Mouse (Mus musculus) forelimb bud, embryonic 11.5 days (tissue): Measurements from ENCODE around the gene Eps15l1.

Experiments
- DNase-seq: peaks from one replicate; pipeline ENCODE4 v3.0.0-alpha.2; 2012; ENCODE audit warnings: low read depth, low spot score

Gene Eps15l1

DNA sequence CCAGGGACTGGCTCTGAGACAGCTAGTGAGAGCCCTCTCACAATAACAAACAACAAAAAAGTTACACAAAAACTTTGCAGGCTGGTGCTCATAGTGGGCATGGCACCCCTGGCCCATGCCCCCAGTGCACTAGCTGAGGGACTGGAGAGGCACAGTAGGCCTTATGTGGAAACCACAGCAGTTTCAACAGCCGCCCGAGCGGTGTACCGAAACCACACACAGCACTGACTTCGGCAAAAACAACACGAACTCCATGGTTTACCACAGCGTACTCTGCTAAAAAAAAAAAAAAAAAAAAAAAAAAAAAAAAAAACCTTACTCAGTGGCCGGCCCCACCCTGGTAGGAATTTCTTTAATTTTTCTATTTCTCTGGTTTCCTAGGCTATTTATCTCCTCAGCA, 70.5 kb downstream of the Eps15l1 start:
- DNase-seq: no peak

DNA sequence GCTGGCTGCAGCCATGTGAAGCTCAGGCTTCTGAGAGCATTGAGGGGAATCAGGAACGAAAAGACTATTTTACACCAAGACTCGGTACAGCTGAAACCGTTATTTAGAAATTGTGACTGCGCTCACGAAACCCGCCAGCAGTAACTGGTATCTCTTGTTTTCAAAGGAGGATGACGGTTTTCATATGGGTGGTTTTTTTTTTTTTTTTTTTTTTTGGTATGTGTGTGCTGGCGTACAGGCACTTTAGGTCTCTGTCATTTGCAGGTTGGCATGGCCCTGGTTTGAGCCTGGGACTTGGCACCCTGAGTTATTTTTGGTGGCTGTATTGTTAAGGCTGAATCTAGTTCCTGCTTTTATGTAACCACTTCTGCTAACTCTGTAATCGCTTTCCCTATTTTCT, 71.4 kb downstream of the Eps15l1 start:
- DNase-seq: no peak

DNA sequence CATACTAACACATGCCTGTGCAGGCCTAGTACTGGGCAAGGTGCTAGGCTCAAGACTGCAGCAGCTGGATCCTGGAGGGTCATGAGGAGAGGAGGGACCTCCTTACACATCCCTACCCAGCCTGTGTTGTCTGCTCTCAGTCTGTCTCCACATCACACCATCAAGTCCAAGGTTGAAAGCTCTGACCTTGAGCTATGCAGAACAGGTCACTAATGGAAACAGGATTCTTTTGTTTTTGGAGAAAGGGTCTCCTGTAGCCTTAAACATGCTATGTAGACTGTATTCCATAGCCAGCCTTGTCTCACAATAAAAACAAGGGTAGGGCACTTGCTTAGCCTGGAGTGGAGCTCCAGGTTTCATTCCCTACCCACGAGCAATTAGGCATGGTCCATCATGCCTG, 72.3 kb downstream of the Eps15l1 start:
- DNase-seq: no peak

DNA sequence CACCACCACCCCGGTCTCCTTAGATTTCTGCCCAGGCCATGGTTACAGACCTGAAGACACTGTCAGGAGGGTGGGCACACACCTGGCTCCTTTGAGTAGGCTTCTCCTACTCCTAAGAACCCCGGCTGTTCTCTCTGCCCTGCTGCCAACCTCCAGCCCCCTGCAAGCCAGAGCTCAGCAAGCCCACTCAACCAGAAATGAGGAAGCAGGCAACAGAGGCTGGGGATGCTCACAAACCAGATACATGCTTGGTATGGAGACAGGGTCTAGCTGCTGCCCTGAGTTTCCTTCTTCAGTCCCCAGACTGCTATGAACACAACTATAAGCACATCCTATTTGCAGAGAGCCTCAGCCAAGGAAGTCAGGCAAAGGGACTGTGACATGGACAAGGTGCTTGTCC, 73.1 kb downstream of the Eps15l1 start:
- DNase-seq: no peak

DNA sequence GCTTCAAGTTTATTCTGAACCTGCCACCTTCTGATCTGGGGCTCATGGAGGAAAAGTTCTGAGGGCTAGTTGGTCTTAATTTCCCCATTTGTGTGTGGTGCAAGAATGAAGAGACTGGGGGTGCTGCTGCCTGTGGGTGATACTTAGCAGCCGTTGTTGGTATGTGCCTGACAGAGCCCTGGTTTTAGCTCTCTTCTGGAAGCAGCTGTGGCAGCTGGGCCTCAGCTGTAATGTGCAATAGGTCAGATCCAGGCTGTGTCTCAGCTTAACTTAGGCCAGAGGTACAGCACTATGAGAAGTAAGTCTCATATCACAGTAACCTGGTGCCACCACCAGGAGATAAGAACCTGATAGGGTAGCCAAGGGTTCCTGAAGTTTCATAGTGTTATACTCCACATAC, 73.7 kb downstream of the Eps15l1 start:
- no peak for DNase-seq

DNA sequence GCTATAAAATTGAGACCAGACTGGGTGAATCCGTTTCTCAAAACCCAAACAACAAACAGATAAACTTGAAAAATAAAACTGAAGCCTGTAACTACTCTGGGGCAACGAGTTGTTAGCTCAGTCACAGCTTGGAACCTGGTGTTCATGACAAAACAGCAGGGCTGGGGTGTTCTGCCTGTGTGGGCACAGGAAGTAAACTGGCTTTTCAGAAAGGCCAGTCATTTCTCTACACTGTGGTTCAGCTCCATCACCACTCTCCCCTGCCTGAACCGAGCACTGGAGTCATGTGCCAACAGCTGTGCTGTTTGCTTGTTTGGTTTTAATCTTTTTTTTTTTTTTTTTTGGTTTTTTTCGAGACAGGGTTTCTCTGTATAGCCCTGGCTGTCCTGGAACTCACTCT, 77.5 kb downstream of the Eps15l1 start:
- no peak for DNase-seq

DNA sequence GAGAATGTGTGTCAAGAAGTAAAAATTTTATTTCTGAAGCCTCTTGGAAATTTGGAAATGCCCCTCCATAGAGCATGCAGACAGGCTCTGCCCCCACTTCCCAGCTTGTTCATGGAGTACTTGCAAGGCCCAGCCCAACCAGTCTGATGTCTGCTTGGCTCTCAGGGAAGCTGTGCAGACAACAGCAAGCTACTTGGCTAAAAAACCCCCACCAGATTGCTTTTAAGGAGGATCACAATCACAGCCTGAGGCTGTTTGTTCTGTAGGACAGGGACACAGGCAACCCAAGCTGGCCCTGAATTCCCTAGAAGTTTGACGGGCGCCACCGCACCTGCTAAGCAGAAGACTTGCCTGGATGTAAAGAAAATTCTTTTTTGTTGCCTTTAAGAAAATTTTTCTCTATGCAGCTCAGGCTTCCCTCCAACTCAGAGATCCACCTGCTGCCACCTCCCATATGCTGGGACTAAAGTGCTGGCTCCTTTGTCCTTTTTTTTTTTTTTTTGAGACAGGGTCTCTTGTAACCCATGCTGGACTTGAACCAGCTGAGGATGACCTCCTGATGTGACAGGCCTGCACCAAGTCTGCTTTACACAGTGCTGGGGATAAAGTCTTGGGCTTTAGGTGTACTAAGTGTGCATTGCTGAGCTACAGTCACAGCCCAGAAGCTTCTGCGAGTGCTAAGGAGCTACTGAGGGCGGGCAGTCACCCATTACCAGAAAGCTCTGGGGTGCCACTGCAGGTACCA, 78.5 kb downstream of the Eps15l1 start:
- DNase-seq: no peak

DNA sequence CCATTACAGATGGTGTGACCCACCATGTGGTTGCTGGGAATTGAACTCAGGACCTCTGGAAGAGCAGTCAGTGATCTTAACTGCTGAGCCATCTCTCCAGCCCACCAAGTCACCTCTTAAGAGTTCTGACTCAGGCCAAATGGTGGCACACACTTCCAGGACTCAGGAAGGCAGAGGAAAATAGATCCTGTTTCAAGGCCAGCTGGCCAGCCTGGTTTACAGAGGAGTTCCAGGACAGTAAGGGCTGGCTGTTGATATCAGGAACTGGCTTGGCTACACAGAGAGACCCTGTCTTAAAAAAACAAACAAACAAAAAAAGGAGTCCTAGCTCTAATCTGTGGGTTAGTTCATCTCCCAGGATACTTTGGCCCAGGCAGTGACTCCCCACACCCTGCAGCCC, 84.2 kb downstream of the Eps15l1 start:
- DNase-seq: no peak

DNA sequence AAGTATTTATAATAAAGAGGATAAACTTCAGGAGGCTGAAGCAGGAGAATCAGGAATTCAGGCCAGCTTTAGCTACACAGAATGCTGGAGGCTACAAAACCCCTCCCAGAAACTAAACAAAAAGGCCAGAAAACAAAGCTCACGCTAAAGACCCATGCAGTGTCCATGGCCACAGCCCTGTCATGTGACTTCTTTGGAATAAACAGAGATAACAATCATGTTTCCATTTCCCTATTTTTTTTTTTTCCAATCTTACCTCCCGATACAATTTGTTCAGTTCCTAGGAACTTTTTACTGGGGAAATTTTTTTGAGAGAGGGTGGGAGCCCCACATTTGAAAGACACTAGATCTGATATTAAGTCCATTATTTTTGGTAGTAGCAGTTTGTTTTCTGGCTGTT, 85.0 kb downstream of the Eps15l1 start:
- DNase-seq: no peak

DNA sequence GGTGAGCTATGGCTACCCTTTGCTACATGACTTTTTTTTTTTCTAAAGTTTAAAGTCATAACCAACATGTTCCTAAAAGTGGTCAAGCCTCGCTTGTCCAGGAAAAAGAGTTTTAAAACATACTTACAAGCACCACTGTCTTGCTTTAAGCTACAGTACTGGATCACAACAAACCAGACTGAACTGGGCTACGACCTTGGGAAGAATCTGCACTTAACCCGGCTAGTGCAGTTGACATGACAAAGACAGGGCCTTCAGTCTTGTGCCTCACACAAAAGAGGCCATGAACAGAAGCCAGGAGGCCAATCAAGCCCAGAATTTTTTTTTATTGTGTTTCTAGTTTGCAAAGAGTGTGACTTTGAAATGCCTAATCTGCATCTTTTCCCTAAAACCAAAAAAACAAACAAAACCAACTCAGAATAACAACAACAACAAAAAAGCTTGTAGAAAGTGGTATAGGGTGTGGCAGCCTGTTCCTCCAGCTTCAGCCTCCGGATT, 87.1 kb downstream of the Eps15l1 start:
- no peak for DNase-seq

DNA sequence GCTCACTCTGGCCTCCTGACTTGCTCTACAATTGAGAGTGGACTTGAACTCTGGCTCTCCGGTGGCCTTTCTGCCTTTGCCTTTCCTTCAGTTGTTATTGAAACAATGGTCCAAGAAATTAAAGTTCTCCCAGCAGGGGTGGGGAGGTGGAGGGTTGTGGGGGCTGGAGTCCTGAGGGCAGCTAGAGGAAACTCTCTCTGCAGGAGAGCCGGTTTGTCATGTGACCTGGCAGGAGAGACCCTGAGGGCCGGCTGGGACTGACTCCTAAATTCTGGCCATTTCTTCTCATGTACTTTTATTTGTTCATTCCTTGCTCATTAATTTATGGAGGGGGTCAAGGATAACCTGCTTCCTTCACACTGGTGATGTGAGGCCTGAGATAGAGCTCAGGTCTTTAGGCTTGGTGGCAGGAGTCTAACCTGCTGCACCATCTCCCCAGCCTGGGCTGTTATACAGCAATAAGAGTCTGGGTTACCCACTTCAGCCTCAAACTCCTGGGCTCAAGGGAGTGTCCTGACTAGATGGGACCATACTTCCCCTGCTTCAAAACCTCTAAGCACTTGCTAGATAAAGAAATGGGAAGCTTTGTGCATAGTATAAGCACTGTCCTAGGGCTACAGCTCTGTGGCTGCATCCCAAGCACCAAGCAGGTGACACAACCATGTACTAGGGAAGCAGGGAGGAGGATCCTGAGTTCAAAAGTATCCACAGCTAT, 87.7 kb downstream of the Eps15l1 start:
- no peak for DNase-seq

DNA sequence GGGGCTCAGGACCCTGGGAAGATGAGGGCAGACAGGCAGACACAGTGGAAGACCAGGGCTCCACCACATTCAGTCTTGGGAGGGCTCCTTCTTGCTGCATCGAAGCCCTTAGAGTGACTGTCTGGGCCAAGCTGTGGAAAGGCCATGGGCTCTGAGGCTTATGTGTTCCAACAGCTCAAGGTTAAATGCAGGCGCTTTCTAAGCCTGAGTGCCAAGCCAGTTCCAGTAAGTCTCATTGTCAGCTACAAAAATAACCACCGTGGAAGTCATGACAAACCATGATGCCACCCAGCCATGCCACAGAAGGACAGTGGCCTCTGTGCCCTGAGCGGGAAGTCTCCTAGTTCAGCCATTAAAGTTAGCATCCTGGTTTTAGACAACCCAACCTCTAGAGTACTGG, 89.6 kb downstream of the Eps15l1 start:
- DNase-seq: no peak

DNA sequence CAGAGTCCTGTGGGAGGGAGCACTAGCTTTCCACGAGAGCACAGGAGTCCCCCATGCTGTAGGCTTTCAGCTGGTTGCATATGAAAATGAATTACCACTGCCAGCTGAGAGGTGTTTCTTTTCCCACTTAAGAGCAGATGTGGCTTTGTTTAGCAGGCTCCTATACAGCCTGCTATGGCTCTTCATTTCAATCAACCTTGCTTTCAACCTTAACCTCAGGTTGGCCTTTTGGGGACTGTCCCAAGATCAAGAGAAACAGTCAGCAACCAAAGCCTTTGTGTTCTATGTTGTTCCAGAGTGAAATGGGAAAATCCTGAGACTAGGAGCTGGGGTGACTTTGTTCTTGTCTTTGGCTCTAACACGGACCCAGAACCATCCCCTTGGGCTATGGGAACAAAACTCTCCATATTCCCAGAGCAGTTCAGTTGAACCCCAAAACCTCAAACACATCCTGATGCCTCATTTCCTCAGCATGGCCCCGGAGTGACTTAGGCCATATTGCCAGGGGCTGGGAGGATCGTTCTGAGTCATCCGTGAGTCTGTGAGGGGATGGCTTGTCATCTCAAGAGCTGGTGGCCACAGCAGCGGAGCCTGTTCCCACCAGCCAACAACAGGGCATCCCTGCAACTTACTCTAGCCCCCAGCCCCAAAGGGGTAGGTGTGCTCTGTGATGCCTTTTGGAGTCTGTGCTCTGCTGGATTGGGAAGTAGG, 90.3 kb downstream of the Eps15l1 start:
- DNase-seq: no peak

DNA sequence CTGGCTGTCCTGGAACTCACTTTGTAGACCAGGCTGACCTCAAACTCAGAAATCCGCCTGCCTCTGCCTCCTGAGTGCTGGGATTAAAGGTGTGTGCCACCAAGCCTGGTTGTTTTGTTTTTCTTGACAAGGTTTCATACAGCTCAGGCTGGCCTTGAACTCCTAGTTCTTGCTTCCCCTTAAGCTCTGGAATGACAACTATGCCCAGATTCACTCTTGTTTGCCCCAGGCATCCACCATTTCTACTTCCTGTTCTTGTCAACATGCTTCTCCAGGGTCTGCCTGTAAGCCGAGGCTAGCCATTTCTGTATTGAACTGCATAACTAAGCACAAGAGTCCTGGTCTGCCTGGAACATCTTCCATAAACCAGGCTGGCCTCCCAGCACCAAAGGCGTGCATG, 92.1 kb downstream of the Eps15l1 start:
- DNase-seq: no peak

DNA sequence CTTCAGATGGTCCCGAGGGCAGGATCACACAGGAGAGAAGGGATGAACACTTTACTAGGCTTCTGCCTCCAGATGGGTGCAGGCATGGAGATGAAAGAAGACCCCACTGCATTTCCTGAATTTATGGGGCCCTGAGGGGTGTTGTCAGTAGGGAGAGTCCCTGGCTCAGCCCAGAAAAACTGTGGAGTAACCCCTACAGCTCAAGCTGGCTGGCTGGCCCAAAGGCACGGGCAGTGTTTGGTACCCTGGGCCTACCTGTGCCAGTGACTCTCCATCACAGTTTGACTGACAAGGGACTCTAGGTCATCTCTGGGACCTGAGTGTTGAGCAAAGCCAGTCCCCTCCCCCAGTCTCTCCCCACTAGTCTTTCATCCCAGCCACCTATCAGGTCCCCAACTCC, 96.6 kb downstream of the Eps15l1 start:
- DNase-seq: no peak

DNA sequence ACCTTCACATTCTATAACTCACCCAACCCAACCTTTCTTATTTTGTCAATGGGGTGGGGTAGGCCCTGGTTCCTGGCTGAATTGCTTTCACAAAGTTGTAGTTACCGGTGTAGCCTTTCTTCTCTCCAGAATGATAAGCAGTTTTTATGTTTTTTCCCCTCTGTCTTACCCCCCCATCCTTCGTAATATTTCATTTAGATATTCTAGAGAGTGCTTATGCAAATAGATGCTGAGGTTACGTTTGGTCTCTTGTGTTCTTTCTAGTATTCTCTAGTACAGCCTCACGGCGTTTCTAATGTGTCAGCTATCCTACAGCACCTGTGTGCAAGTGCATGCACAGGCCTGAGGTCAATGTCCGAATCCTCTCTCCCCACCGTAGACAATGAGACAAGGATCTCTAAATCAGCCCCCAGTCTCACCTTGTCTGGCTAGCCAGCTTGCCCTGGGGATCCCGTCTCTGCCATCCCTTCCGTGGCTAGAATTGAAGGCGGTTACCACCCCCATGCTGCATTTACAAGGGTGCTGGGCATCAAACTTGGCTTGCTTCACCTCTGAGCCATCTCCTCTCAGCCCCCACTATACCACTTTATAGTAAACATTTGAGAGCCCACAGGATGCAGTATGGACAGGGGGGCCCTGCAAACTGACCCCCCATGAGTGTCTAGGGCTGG, 97.1 kb downstream of the Eps15l1 start:
- no peak for DNase-seq

DNA sequence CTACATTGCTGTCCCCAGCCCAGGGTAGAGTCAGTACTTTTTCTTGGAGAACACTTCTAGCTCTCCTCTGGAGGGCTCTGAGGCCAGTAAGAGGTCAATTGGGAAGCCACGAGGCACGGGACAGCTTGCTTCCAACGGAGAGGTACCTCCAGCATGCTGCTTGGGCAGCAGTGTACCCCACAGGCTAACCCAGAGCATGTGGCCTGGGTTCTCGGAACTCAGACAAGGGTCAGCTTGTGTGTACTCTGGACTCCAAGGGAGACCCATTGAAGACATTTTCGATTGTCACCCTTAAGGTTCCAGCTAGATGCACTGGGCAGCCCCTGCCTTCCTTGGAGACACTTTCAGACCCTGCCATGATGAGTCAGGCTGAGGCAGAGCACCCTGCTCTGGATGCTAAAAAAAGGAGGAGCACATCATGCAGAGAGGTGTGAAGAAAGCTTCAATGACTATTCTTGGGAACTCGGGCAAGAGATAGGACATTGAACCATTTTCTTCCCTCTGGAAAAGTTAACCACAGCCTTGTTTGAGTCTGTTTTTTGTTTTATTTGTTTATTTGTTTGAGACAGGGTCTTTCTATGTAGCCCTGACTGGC, 98.0 kb downstream of the Eps15l1 start:
- no peak for DNase-seq

DNA sequence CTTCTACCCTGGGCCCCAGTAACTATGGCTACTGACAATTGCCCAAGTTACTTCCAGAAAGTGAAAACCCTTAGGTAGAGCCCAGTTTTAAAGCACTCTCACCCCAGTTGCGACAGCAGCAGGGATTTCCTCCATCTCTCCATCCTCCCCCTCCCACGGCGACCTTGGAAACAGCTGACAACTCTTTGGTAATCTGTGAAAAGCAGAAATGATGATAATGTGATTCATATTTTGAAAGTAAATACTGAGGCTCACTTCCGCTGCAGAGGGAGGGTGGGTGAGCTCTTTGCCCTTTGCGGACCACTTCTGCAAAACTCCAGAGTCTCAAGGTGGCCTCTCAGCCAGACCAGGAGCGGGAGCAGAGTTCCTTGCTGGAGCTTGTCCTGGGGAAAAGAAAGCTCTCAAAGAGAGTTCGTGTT, 98.8 kb downstream of the Eps15l1 start:
- no peak for DNase-seq

DNA sequence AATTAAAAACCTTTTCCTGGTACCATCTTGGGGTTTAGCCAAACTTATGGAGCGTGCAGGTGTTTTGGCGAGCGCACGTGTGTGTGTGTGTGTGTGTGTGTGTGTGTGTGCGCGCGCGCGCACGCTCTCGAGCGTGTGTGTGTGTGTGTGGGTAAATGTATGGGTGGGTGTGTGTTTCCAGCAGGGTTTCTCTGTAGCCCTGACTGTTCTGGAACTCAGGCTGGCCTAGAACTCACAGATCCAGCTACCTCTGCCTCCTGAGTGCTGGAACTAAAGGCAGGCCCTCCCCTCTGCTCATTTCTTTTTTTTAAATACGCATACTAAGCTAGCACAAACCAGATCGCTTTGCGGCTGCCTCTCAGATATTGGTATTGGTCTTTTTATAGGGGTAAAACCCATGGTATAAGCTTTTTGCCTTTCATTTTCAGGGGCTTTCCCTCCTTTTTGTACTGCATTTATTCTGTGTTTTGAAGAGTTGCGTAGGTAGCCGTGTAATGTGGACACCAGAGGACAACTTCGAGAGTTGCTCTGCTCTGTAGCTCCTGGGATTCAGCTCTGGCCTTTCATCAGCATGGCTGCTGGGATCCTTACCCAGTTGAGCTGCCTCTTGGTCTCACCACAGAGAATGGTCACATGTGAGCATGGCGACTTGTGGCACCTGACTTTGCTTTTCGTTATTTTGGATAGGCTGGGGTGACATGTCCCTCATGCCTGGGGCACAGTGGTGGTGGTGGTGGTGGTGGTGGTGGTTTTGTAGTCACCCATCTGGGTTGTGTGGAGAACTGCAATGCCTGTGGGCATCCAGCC, 99.4 kb downstream of the Eps15l1 start:
- DNase-seq: no peak

DNA sequence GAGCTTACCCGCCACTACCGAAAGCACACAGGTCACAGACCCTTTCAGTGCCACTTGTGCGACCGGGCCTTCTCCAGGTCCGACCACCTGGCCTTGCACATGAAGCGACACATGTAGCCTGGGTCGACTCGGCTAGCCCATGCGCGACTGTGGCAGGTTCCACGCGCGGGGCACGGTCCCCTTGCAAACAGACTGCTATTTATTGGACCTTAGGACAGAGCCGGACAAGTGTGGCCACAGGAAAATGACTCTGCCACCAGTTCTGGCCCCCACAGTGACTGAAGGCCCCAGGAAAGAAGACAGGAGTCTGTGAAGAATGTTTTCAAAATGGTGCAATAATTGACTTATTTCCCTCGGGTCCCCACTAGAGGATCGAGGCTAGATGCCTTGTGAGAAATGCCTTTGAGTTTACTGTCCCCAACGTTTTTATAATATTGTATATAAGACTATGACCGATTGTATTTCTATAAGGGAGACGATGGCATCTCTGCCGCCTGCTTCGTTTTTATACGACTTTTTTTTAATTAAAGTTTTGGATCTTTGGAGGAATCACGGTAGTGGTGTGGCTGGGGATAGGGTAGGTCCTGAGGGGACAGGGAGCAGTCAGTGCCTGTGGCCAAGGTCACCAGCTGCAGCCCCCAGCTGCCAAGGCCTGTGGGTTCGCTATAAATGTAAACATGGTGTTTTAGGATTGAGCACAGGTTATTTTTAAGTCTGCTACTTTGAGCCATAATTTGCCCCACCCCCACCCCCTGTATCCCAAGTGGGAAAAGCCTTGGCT, 100.3 kb downstream of the Eps15l1 start:
- DNase-seq: no peak
